7 mouse cellular contexts compared by ENCODE assay signal in the genomic region with DNA sequence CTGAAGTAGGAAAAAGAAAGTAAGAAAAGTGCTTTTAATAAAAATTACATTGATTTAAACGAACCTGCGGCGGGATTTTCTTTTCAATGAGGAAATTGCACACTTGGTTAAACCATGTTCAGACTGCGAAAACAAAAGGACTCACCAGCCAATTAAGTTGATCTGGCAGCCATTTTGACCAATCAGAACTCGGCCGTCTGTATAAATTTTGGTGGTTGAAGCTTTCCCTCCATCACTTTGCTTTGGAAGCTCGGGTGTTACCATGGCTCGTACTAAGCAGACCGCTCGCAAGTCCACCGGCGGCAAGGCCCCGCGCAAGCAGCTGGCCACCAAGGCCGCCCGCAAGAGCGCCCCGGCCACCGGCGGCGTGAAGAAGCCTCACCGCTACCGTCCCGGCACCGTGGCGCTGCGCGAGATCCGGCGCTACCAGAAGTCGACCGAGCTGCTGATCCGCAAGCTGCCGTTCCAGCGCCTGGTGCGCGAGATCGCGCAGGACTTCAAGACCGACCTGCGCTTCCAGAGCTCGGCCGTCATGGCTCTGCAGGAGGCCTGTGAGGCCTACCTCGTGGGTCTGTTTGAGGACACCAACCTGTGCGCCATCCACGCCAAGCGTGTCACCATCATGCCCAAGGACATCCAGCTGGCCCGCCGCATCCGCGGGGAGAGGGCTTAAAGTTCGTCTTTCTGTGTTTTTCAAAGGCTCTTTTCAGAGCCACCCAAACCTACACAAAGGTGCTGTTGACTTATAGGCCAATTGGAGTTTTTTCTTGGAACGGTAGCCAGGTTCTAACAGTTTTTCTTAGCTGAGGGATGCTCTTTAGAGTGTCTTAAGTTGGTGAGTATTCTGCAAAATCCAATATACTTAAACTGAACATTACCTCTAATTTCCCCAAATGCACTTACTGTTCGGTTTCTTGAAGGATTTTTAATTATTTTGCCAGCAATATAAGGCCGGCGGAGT. TPM values are rescaled to one million over a fixed set of nuclear protein-coding genes. Genes with fewer than 3 reads are reported as not detected.
DNase-seq lines count a peak whose midpoint lies in the region; ATAC-seq and TF ChIP-seq lines count a peak whose summit lies in the region.
"Not testable (repeated sequence)": the region's sequence is repeated elsewhere in the genome, so short reads cannot be mapped to it uniquely, and the experiment has no call there.

A gene (plus strand): TSS at position 263 of the 961 bp plus-strand sequence.

- peak within 1 kb of the TSS; percentile 41 for H3K4me3 ChIP-seq in intestine, postnatal 0 days (ENCODE audit: low read depth, low read length)
- peak within 1 kb of the TSS; percentile 57 for H3K4me3 ChIP-seq in midbrain, embryonic 10.5 days

- H3K9me3 ChIP-seq in intestine, postnatal 0 days (ENCODE audit: control insufficient read depth); midbrain, embryonic 10.5 days (replicated peaks): not testable (repeated sequence)

- peak; percentile 89 for DNase-seq in adrenal gland, postnatal 10 days
- peak; percentile 95 for DNase-seq in embryo, embryonic 9.5 days (ENCODE audit: extremely low spot score)
- not testable (repeated sequence) for DNase-seq in gonadal fat pad, adult 2 months (ENCODE audit: low read depth)
- DNase-seq in left cerebral cortex, postnatal 36 days (ENCODE audit: low spot score in 2 of 2): peak; percentile 90
- peak; percentile 87 for DNase-seq in midbrain, embryonic 10.5 days (ENCODE audit: low spot score)
- DNase-seq in right cerebral cortex, postnatal 4 days: peak; percentile 72

- H3K4me2 ChIP-seq in intestine, postnatal 0 days (replicated peaks; ENCODE audit: low read depth): peak within 1 kb of the TSS; percentile 77

- H3K4me1 ChIP-seq in intestine, postnatal 0 days (replicated peaks; ENCODE audit: control insufficient read depth, insufficient read depth, low read length): peaks cover 11% of the 10 kb centered on the region
- peaks cover 42% of the 10 kb centered on the region for H3K4me1 ChIP-seq in midbrain, embryonic 10.5 days

- H3K27ac ChIP-seq in intestine, postnatal 0 days (ENCODE audit: low read depth, low read length): peak within 1 kb of the TSS; percentile 80
- peak within 1 kb of the TSS; percentile 94 for H3K27ac ChIP-seq in midbrain, embryonic 10.5 days (replicated peaks)

- intact Hi-C loops in left cerebral cortex, postnatal 36 days (cut with DNase I): loop anchor here (5.0 to 10.0 kb wide), 5 partner anchors 35 to 1817 kb away; a partner anchor contains a TSS

- peak within 1 kb of the TSS; percentile 49 for H3K9ac ChIP-seq in intestine, postnatal 0 days (ENCODE audit: low read depth, low read length)

- not testable (repeated sequence) for H3K27me3 ChIP-seq in intestine, postnatal 0 days (replicated peaks; ENCODE audit: control insufficient read depth, insufficient read depth, low read length); midbrain, embryonic 10.5 days (ENCODE audit: low read depth, poor library complexity, severe bottlenecking)

- ATAC-seq in intestine, postnatal 0 days: peak; percentile 31

- not testable (repeated sequence) for H3K36me3 ChIP-seq in intestine, postnatal 0 days (ENCODE audit: control insufficient read depth, insufficient read depth); midbrain, embryonic 10.5 days

- 2% methylated on average over 24 of the region's 56 CpGs for WGBS in intestine, postnatal 0 days
- 1% methylated on average over 29 of the region's 56 CpGs for WGBS in midbrain, embryonic 10.5 days

- not testable (repeated sequence) for TF ChIP-seq CTCF in intestine, postnatal 0 days (IDR thresholded peaks at IDR 0.05; ENCODE audit: low read depth)

RNA-seq across cellular contexts. Expression of the gene that starts here (rescaled TPM):
- 100 to 1,000 TPM; 397 to 474 TPM for total RNA-seq in adrenal gland, postnatal 10 days (2021)
- 4.0 and 12.7 TPM in 2 replicates for polyA plus RNA-seq in gonadal fat pad, adult 2 months (2012; rRNA removed)
- 2.4 and 2.9 TPM in 2 replicates for polyA plus RNA-seq in intestine, postnatal 0 days (2015; fragmentation: Nextera tagmentation; extraction: Ambion mirVana)
- 10 to 100 TPM; 73.2 to 76.4 TPM for total RNA-seq in left cerebral cortex, postnatal 36 days (2021)
- 8.9 and 11.3 TPM in 2 replicates for polyA plus RNA-seq in midbrain, embryonic 10.5 days (2016; fragmentation: Nextera tagmentation; extraction: Ambion mirVana)

Comparison
In these comparisons a context has a peak if more than half of its experiments do, and no peak if none do; other contexts are left out.
1. RNA of the gene that starts here (total RNA-seq): 397 to 474 TPM in adrenal gland, postnatal 10 days; 73.2 to 76.4 TPM in left cerebral cortex, postnatal 36 days; every median in the first group is over 4 times any median in the second.